Mouse (Mus musculus): ENCODE results near the gene Cyp24a1. TPM values are rescaled to one million over a fixed set of nuclear protein-coding genes. Genes with fewer than 3 reads are reported as not detected.

The Cyp24a1 gene
- total RNA-seq, 2 experiments from 2014 or later = not detected

DNA sequence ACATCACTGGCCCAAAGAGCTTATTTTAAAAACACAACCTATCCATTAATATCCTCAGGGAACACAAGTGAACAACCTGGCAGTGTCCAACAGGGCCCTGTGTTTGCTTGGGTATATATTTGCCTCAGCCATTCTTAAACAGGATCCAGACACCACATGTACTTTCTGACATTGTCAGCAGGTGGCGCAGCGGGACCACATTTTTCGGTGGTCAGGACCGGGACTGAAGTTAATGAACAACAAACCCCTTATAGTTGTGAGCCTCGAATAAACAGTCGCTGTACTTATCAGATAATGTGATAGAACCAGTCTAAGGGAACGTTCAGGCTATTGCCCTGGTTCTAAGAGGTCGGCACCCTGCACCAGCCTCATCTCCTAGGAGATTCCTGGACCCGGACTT, 46.0 kb downstream of the Cyp24a1 start:
- ATAC-seq (replicated peaks; ENCODE audit: low FRiP score, low TSS enrichment, poor library complexity, severe bottlenecking) = peak; percentile 86

- no peak for ATAC-seq (replicated peaks; ENCODE audit: low FRiP score, low TSS enrichment, poor library complexity, severe bottlenecking)
Observed at GRCm38 (mm10) chr2:170447651-170448050, 49.3 kb downstream of the Cyp24a1 start.

- no peak for ATAC-seq (replicated peaks; ENCODE audit: low FRiP score, low TSS enrichment, poor library complexity, severe bottlenecking)
Observed at GRCm38 (mm10) chr2:170446843-170447383, 50.0 kb downstream of the Cyp24a1 start.

- no peak for ATAC-seq (replicated peaks; ENCODE audit: low FRiP score, low TSS enrichment, poor library complexity, severe bottlenecking)
Observed at GRCm38 (mm10) chr2:170445861-170446260, 51.1 kb downstream of the Cyp24a1 start.

DNA sequence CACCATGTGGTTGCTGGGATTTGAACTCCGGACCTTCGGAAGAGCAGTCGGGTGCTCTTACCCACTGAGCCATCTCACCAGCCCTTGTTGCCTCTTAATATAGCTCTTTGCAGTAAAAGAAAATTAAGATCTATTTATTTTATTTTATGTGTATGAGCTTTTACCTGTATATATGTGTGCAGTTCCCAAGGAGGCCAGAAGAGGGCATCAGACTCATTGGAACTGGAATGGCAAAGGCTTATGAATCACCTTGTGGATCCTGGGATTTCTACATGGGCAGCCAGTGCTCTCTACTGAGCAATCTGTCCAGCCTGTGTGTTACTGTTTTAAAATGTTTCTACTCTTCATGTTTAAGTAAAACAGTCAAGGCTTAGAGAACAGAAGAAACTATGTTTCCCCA, 54.4 kb downstream of the Cyp24a1 start:
- 0 out of 2 replicates have a peak, but pooled peaks have one; percentile 40 for ATAC-seq (replicated peaks; ENCODE audit: low FRiP score, low TSS enrichment, poor library complexity, severe bottlenecking)

GRCm38 (mm10) chr2:170438782-170439181, 58.2 kb downstream of the Cyp24a1 start:
- no peak for ATAC-seq (replicated peaks; ENCODE audit: low FRiP score, low TSS enrichment, poor library complexity, severe bottlenecking)

DNA sequence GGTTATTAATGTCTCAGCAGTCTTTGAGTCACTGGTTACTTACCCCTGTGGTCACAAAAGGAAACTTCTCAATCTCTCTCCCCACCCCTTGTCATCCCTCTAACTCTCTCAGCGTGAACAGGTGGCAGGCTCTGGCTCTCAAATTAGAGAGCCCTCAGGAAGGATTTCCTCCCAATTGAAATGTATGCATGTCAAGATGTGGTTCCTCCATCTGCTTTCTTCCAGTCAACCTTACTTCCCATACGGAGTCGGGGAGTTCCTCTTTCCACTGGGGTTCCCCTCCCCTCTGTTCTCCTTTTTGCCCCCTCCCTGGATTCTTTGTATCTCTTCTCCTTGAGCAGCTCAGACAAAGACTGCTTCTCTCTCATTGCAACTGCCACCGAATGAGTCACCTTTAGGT, 60.7 kb downstream of the Cyp24a1 start:
- no peak for ATAC-seq (replicated peaks; ENCODE audit: low FRiP score, low TSS enrichment, poor library complexity, severe bottlenecking)

Other genes starting within 250 kb of the Cyp24a1 start
- not detected in 2 replicates for gene Bcas1, start 69.3 kb downstream of the Cyp24a1 start, total RNA-seq (2014; fragmentation: Nextera tagmentation)
- 0.61 TPM in 1 of 2 replicates, not detected in the other for gene Bcas1, start 69.3 kb downstream of the Cyp24a1 start, total RNA-seq (2017)
- 53.8 and 62.9 TPM in 2 replicates for gene Pfdn4, start 717 bp downstream of the Cyp24a1 start, total RNA-seq (2014; fragmentation: Nextera tagmentation)
- gene Pfdn4, start 717 bp downstream of the Cyp24a1 start, total RNA-seq (2017) = 90.7 and 91.2 TPM in 2 replicates
- gene 4930470P17Rik, start 104.9 kb upstream of the Cyp24a1 start, total RNA-seq (2014; fragmentation: Nextera tagmentation) = not detected in 2 replicates
- gene 4930470P17Rik, start 104.9 kb upstream of the Cyp24a1 start, total RNA-seq (2017) = not detected in 2 replicates
- not detected in 2 replicates for gene Dok5, start 234.7 kb upstream of the Cyp24a1 start, total RNA-seq (2014; fragmentation: Nextera tagmentation)
- not detected in 2 replicates for gene Dok5, start 234.7 kb upstream of the Cyp24a1 start, total RNA-seq (2017)